Mouse (Mus musculus): ENCODE data around the gene 6820408C15Rik. TPM values are rescaled to one million over a fixed set of nuclear protein-coding genes. Genes with fewer than 3 reads are reported as not detected.
A peak's percentile ranks its signal among the peaks of the same experiment; 100 is the strongest.

Gene 6820408C15Rik
- polyA plus RNA-seq, 1 experiment from 2014 or later: 0.76 TPM

DNA sequence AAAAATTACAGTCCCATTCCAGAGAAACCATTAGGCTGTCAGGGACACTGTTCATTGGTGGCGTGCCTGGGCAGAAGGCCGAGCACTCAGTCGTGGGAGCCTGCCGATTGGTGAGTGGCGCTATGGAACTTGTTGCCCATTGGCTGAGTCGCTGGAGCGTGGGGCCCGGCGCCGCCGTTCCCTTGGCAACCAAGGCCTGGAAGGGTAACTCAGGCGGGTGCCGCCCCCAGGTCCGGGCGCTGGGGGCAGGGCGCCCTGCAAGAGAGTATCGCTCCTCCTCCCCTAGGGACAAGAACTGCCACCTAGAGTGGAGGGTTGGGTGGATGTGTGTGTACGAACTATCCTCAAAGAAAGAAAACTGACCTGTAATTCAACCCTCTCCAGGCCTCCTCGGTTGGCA is 9.3 kb upstream of the 6820408C15Rik start:
- Histone ChIP-seq H3K9me3 (replicated peaks; ENCODE audit: low read length) (no peaks in the 10 kb centered on the region), H3K4me3 (replicated peaks; ENCODE audit: low read depth, low read length) (peak overlapping the region; percentile 19), H3K4me1 (replicated peaks; ENCODE audit: insufficient read depth, low read length) (peaks cover 20% of the 10 kb centered on the region), H3K9ac (ENCODE audit: low read depth, low read length) (peak overlapping the region; percentile 36; the same call in 1 of the 2 replicates), H3K27ac (peak overlapping the region; percentile 74), H3K36me3 (ENCODE audit: insufficient read depth, low read length) (no peaks in the 10 kb centered on the region), H3K27me3 (ENCODE audit: insufficient read depth, low read length) (no peaks in the 10 kb centered on the region), H3K4me2 (ENCODE audit: low read length) (peak overlapping the region; percentile 62)
- DNase-seq (ENCODE audit: low spot score): peak; percentile 98
- under 1% methylated on average over 19 of the region's 19 CpGs for WGBS
- peak; percentile 96 for ATAC-seq (replicated peaks; ENCODE audit: low FRiP score, low read depth)
- no peak; the same call in 1 of the 2 replicates for TF ChIP-seq CTCF (IDR thresholded peaks at IDR 0.05; ENCODE audit: low read depth)

DNA sequence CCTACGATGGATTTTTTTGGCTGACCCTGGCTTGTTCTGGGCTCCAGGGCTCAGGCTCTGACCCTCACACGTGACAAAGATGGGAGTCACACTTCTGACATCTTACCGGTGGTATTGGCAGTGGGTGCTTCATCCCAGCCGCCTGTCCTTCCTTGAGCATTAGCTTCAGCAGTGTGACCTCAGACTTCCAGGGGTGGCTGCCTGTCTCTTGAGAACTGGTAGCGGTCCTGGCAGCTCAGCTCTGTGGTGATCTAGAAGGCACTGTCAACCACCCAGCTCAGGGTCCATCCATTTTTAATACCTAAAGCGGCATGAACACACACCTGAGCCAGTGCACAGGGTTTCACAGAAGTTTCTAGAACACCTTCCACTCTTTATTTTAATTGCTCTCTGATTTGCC is 5.6 kb upstream of the 6820408C15Rik start:
- DNase-seq (ENCODE audit: low spot score): no peak
- Histone ChIP-seq H3K4me3 (replicated peaks; ENCODE audit: low read depth, low read length) (no peak overlapping the region), H3K27me3 (ENCODE audit: insufficient read depth, low read length) (no peaks in the 10 kb centered on the region), H3K27ac (peak overlapping the region; percentile 99), H3K36me3 (ENCODE audit: insufficient read depth, low read length) (no peaks in the 10 kb centered on the region), H3K9me3 (replicated peaks; ENCODE audit: low read length) (no peaks in the 10 kb centered on the region), H3K4me2 (ENCODE audit: low read length) (no peak overlapping the region), H3K9ac (ENCODE audit: low read depth, low read length) (no peak overlapping the region), H3K4me1 (replicated peaks; ENCODE audit: insufficient read depth, low read length) (peaks cover 28% of the 10 kb centered on the region)
- ATAC-seq (replicated peaks; ENCODE audit: low FRiP score, low read depth): no peak
- 57% methylated on average over 6 of the region's 6 CpGs for WGBS
- no peak for TF ChIP-seq CTCF (IDR thresholded peaks at IDR 0.05; ENCODE audit: low read depth)

- peaks cover 37% of the 10 kb centered on the region for H3K4me1 ChIP-seq (replicated peaks; ENCODE audit: insufficient read depth, low read length)
- ATAC-seq (replicated peaks; ENCODE audit: low FRiP score, low read depth) (peak; percentile 64), DNase-seq (ENCODE audit: low spot score) (peak; percentile 98)
- no peaks in the 10 kb centered on the region for H3K9me3 ChIP-seq (replicated peaks; ENCODE audit: low read length)
- 2% methylated on average over 15 of the region's 15 CpGs for WGBS
- TF ChIP-seq CTCF (IDR thresholded peaks at IDR 0.05; ENCODE audit: low read depth): no peak
- peak overlapping the region; percentile 10; the same call in 1 of the 2 replicates for H3K9ac ChIP-seq (ENCODE audit: low read depth, low read length)
- peak overlapping the region; percentile 99 for H3K27ac ChIP-seq
- no peaks in the 10 kb centered on the region for H3K27me3 ChIP-seq (ENCODE audit: insufficient read depth, low read length)
- peak overlapping the region; percentile 68 for H3K4me2 ChIP-seq (ENCODE audit: low read length)
- H3K4me3 ChIP-seq (replicated peaks; ENCODE audit: low read depth, low read length): 0 out of 2 replicates have a peak overlapping the region, but pooled peaks have one; percentile 11
- no peaks in the 10 kb centered on the region for H3K36me3 ChIP-seq (ENCODE audit: insufficient read depth, low read length)
These were observed 4.4 kb upstream of the 6820408C15Rik start for GRCm38 (mm10) chr2:152410971-152411371.

GRCm38 (mm10) chr2:152411471-152411870 is 3.9 kb upstream of the 6820408C15Rik start:
- Histone ChIP-seq H3K4me3 (replicated peaks; ENCODE audit: low read depth, low read length) (peak overlapping the region; percentile 11), H3K9me3 (replicated peaks; ENCODE audit: low read length) (no peaks in the 10 kb centered on the region), H3K36me3 (ENCODE audit: insufficient read depth, low read length) (no peaks in the 10 kb centered on the region), H3K9ac (ENCODE audit: low read depth, low read length) (0 out of 2 replicates have a peak overlapping the region, but pooled peaks have one; percentile 14), H3K27ac (peak overlapping the region; percentile 99), H3K4me2 (ENCODE audit: low read length) (peak overlapping the region; percentile 68), H3K27me3 (ENCODE audit: insufficient read depth, low read length) (no peaks in the 10 kb centered on the region), H3K4me1 (replicated peaks; ENCODE audit: insufficient read depth, low read length) (peaks cover 35% of the 10 kb centered on the region)
- WGBS: 11% methylated on average over 7 of the region's 7 CpGs
- DNase-seq (ENCODE audit: low spot score) (no peak), ATAC-seq (replicated peaks; ENCODE audit: low FRiP score, low read depth) (no peak)
- no peak for TF ChIP-seq CTCF (IDR thresholded peaks at IDR 0.05; ENCODE audit: low read depth)

DNA sequence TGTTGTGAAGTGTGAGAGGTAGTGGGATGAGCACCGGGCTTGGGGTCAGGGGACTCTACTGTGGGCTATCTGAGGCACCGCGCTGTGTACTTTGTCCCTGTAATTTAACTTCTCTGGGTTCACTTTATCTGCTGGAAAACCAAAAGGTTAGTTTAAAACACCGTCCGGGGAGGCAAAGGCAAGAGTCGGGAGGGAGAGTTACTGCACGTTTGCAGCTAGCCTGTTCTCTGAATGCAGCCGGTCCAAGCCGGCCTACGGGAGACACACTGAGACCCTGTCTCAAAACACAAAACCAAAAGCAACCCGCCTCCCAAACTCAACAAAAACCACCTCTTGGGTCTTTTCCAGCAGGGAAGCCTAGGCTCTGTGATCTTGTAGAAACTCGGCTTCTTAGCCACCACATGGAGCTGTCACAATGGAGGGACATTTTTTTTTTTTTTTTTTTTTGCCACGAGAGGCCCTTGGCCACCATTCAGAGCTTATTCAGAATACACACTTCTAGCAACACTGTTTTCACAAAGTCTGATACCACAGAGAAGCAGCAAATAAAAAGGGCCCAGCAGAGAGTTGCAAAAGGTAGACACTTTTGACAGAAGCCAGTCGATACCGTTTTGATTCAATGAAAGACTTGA is 2.7 kb upstream of the 6820408C15Rik start:
- no peak for TF ChIP-seq CTCF (IDR thresholded peaks at IDR 0.05; ENCODE audit: low read depth)
- Histone ChIP-seq H3K4me3 (replicated peaks; ENCODE audit: low read depth, low read length) (peak overlapping the region; percentile 93), H3K27me3 (ENCODE audit: insufficient read depth, low read length) (no peaks in the 10 kb centered on the region), H3K4me2 (ENCODE audit: low read length) (peak overlapping the region; percentile 68), H3K27ac (peak overlapping the region; percentile 99), H3K9me3 (replicated peaks; ENCODE audit: low read length) (no peaks in the 10 kb centered on the region), H3K36me3 (ENCODE audit: insufficient read depth, low read length) (no peaks in the 10 kb centered on the region), H3K9ac (ENCODE audit: low read depth, low read length) (peak overlapping the region; percentile 67), H3K4me1 (replicated peaks; ENCODE audit: insufficient read depth, low read length) (peaks cover 34% of the 10 kb centered on the region)
- WGBS: 4% methylated on average over 15 of the region's 15 CpGs
- DNase-seq (ENCODE audit: low spot score): no peak
- ATAC-seq (replicated peaks; ENCODE audit: low FRiP score, low read depth): no peak

GRCm38 (mm10) chr2:152413158-152413764 is 2.1 kb upstream of the 6820408C15Rik start:
- Histone ChIP-seq H3K9me3 (replicated peaks; ENCODE audit: low read length) (no peaks in the 10 kb centered on the region), H3K36me3 (ENCODE audit: insufficient read depth, low read length) (no peaks in the 10 kb centered on the region), H3K27ac (peak overlapping the region; percentile 99), H3K4me1 (replicated peaks; ENCODE audit: insufficient read depth, low read length) (peaks cover 34% of the 10 kb centered on the region), H3K27me3 (ENCODE audit: insufficient read depth, low read length) (no peaks in the 10 kb centered on the region), H3K9ac (ENCODE audit: low read depth, low read length) (peak overlapping the region; percentile 98), H3K4me3 (replicated peaks; ENCODE audit: low read depth, low read length) (peak overlapping the region; percentile 93), H3K4me2 (ENCODE audit: low read length) (peak overlapping the region; percentile 68)
- DNase-seq (ENCODE audit: low spot score) (peak; percentile 46), ATAC-seq (replicated peaks; ENCODE audit: low FRiP score, low read depth) (no peak)
- 2% methylated on average over 21 of the region's 21 CpGs for WGBS
- no peak for TF ChIP-seq CTCF (IDR thresholded peaks at IDR 0.05; ENCODE audit: low read depth)
